Mouse (Mus musculus) erythroblast, embryonic 14.5 days (primary cell): ENCODE measurements around the gene Rnf149. TPM values are rescaled to one million over a fixed set of nuclear protein-coding genes. Genes with fewer than 3 reads are reported as not detected.
A peak's percentile ranks its signal among the peaks of the same experiment; 100 is the strongest.

Source experiments
- H3K27me3 ChIP-seq: 2 replicates; pipeline ENCODE4 v1.6.1; 2012; ENCODE audit warnings: inconsistent platforms; ENCODE audit not compliant: control insufficient read depth
- H3K36me3 ChIP-seq: 2 replicates; pipeline ENCODE4 v1.6.1; 2012; ENCODE audit warnings: mild to moderate bottlenecking, inconsistent platforms; ENCODE audit not compliant: control insufficient read depth
- H3K4me1 ChIP-seq: 2 replicates; pipeline ENCODE4 v1.6.1; 2012; ENCODE audit warnings: inconsistent platforms; ENCODE audit not compliant: control insufficient read depth
- H3K4me3 ChIP-seq: replicated peaks from 2 replicates; pipeline ENCODE3; 2012; ENCODE audit warnings: moderate library complexity, mild to moderate bottlenecking, inconsistent platforms
- H3K9me3 ChIP-seq: 2 replicates; pipeline ENCODE4 v1.6.1; 2012; ENCODE audit warnings: low read length, inconsistent platforms, mixed read lengths; ENCODE audit not compliant: control insufficient read depth
- GATA1 ChIP-seq: IDR thresholded peaks from 2 replicates; pipeline ENCODE4 v1.6.1; 2012; ENCODE audit warnings: low read length, inconsistent platforms, mixed read lengths
- TAL1 ChIP-seq: IDR thresholded peaks from 3 replicates; pipeline ENCODE4 v1.6.1; 2012; ENCODE audit warnings: low read length, inconsistent platforms, mixed read lengths
- polyA plus RNA-seq: library from polyadenylated mRNA; stranded (reverse); fragments of >175 nt; gene quantifications from 2 replicates; pipeline ENCODE4 v1.2.3, GENCODE M21; 2012

The Rnf149 gene
- polyA plus RNA-seq: 0.67 and 1.2 TPM in 2 replicates

DNA sequence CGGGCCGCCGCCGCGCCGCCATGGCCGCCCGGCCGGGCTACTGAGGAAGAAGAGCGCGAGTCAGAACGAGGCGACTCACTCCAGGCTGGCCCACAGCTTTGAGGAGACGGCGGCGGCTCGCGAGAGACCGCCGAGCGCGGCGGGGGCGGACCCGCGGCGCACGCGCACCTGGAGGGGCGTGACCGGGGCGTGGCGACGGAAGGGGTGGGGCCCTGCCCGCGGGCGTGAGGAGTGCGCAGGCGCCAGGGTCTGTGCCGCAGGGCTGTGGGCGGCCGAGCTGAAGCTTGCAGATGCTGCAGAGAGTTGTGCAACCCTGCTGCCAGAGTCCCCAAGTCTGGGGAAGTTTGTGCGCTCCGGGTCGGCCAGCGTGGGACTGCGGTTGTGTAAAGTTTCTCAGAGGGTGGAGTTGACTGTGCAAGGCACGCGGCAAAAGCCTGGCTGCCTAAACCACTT is at the start of gene Rnf149:
Gene Rnf149 (minus strand): TSS at position 153 of the 453 bp plus-strand sequence.
- Histone ChIP-seq H3K36me3 (peaks cover 4% of the 10 kb centered on the region), H3K4me3 (peak within 1 kb of the TSS; percentile 95), H3K4me1 (peaks cover 46% of the 10 kb centered on the region), H3K27me3 (peaks cover 4% of the 10 kb centered on the region), H3K9me3 (no peaks in the 10 kb centered on the region)
- TF ChIP-seq TAL1 (no peak), GATA1 (no peak)

DNA sequence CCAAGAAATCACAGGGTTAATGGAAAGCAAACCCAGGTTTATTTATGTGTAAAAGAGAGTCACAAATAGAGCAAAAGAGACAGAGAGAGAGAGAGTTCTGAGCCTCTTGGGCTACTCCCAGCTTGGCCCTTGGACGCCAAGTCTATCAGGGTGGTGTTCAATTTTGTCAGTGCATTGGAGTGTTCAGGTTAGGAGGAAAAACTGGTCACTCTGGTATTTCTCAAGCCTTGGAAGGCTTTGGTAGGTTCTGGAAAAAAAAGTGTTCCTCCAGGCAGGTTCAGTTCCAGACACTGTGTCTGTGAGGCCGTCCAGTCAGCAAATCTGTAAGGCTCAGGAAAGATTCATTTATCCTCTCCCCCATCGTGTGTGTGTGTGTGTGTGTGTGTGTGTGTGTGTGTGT is 48.3 kb upstream of the Rnf149 start:
- H3K4me3 ChIP-seq: no peak overlapping the region
- H3K36me3 ChIP-seq: no peaks in the 10 kb centered on the region
- TF ChIP-seq TAL1: no peak
- no peak for TF ChIP-seq GATA1
- H3K9me3 ChIP-seq: no peaks in the 10 kb centered on the region
- peaks cover 4% of the 10 kb centered on the region for H3K4me1 ChIP-seq
- peaks cover 6% of the 10 kb centered on the region for H3K27me3 ChIP-seq

DNA sequence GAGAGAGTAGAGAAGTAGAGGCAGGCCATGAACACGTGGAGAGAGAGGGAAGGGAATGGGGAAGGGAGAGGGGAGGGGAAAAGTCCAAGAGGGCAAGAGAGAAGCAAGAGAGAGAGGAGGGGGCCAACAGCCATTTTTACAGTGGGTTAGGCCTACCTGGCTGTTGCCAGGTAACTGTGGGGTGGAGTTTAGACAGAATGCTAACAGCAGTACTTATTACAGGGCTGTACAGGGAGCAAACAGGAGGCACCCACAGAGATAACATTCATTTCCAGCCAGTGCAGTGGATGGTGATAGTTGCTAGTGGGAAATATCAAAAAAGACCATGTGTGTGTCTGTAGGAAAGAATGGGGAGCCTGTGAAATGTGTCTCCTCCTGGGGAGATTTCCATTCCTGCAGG is 46.5 kb upstream of the Rnf149 start:
- no peak for TF ChIP-seq GATA1
- no peak for TF ChIP-seq TAL1
- peaks cover 6% of the 10 kb centered on the region for H3K27me3 ChIP-seq
- H3K4me3 ChIP-seq: no peak overlapping the region
- peaks cover 4% of the 10 kb centered on the region for H3K4me1 ChIP-seq
- no peaks in the 10 kb centered on the region for H3K9me3 ChIP-seq
- H3K36me3 ChIP-seq: no peaks in the 10 kb centered on the region

GRCm38 (mm10) chr1:39623106-39623505 is 45.9 kb upstream of the Rnf149 start:
- Histone ChIP-seq H3K4me1 (peaks cover 4% of the 10 kb centered on the region), H3K36me3 (no peaks in the 10 kb centered on the region), H3K4me3 (no peak overlapping the region), H3K27me3 (peaks cover 6% of the 10 kb centered on the region), H3K9me3 (no peaks in the 10 kb centered on the region)
- no peak for TF ChIP-seq GATA1

GRCm38 (mm10) chr1:39618524-39618923 is 41.3 kb upstream of the Rnf149 start:
- TF ChIP-seq GATA1 (no peak), TAL1 (no peak)
- Histone ChIP-seq H3K4me1 (peaks cover 10% of the 10 kb centered on the region), H3K9me3 (no peaks in the 10 kb centered on the region), H3K36me3 (no peaks in the 10 kb centered on the region), H3K4me3 (no peak overlapping the region), H3K27me3 (peaks cover 19% of the 10 kb centered on the region)

- H3K27me3 ChIP-seq: peaks cover 26% of the 10 kb centered on the region
- peaks cover 10% of the 10 kb centered on the region for H3K4me1 ChIP-seq
- no peaks in the 10 kb centered on the region for H3K9me3 ChIP-seq
- TF ChIP-seq GATA1 (no peak), TAL1 (peak; percentile 11; the same call in 1 of the 3 replicates)
- H3K4me3 ChIP-seq: no peak overlapping the region
- no peaks in the 10 kb centered on the region for H3K36me3 ChIP-seq
Measured at GRCm38 (mm10) chr1:39615526-39615925, 38.3 kb upstream of the Rnf149 start.

- peaks cover 26% of the 10 kb centered on the region for H3K27me3 ChIP-seq
- H3K4me3 ChIP-seq: peak overlapping the region; percentile 25
- no peak for TF ChIP-seq TAL1
- no peak for TF ChIP-seq GATA1
- no peaks in the 10 kb centered on the region for H3K36me3 ChIP-seq
- H3K9me3 ChIP-seq: no peaks in the 10 kb centered on the region
- peaks cover 10% of the 10 kb centered on the region for H3K4me1 ChIP-seq
Measured at GRCm38 (mm10) chr1:39614462-39615279, 37.5 kb upstream of the Rnf149 start.

GRCm38 (mm10) chr1:39613061-39613460 is 35.9 kb upstream of the Rnf149 start:
- TF ChIP-seq GATA1: no peak
- no peak for TF ChIP-seq TAL1
- peaks cover 26% of the 10 kb centered on the region for H3K27me3 ChIP-seq
- H3K9me3 ChIP-seq: no peaks in the 10 kb centered on the region
- H3K4me1 ChIP-seq: peaks cover 10% of the 10 kb centered on the region
- no peak overlapping the region for H3K4me3 ChIP-seq
- no peaks in the 10 kb centered on the region for H3K36me3 ChIP-seq

GRCm38 (mm10) chr1:39612491-39612890 is 35.3 kb upstream of the Rnf149 start:
- no peaks in the 10 kb centered on the region for H3K36me3 ChIP-seq
- H3K4me3 ChIP-seq: no peak overlapping the region
- H3K27me3 ChIP-seq: peaks cover 26% of the 10 kb centered on the region
- peaks cover 10% of the 10 kb centered on the region for H3K4me1 ChIP-seq
- H3K9me3 ChIP-seq: no peaks in the 10 kb centered on the region
- TF ChIP-seq TAL1: no peak
- TF ChIP-seq GATA1: no peak

DNA sequence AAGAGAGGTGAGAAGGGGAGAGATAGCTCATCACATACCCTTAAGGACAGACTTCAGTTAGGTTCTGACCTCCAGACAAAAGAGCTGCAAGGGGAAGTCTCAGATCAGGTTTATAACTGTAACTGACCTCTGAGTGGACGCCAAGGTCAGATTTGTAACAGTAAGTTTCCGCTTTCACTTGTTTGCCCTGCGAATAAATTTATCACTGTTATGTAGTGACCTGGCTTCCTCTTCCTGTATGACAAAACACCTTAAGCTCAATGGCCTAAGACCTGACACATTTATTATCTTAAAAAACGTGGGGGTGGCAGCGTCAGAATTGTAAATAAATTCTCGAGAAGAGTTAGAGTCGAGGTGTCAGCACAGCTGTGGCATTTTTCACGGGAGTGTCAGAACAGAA is 31.3 kb upstream of the Rnf149 start:
- Histone ChIP-seq H3K27me3 (peaks cover 7% of the 10 kb centered on the region), H3K4me1 (no peaks in the 10 kb centered on the region), H3K4me3 (no peak overlapping the region), H3K9me3 (no peaks in the 10 kb centered on the region), H3K36me3 (no peaks in the 10 kb centered on the region)
- TF ChIP-seq GATA1: no peak
- no peak for TF ChIP-seq TAL1
